Mouse (Mus musculus) hindbrain, embryonic 14.5 days (tissue): Measurements from ENCODE around the gene Tnik. TPM values are rescaled to one million over a fixed set of nuclear protein-coding genes. Genes with fewer than 3 reads are reported as not detected.
A peak's percentile ranks its signal among the peaks of the same experiment; 100 is the strongest.

Source experiments
- ATAC-seq: fragments of 200-750 bp; cut with Nextera tagmentation; 2 replicates; pipeline ENCODE4 v1.8.0; 2017; ENCODE audit warnings: moderate number of reproducible peaks, mild to moderate bottlenecking, moderate TSS enrichment, moderate library complexity; ENCODE audit not compliant: low FRiP score
- DNase-seq: peaks from one replicate; pipeline ENCODE4 v3.0.0-alpha.2; 2015; ENCODE audit warnings: low spot score
- H3K27ac ChIP-seq: fragments of 300-500 bp; sonication (generic); 2 replicates; pipeline ENCODE4 v1.5.1; 2014; ENCODE audit warnings: mild to moderate bottlenecking, moderate library complexity
- H3K27me3 ChIP-seq: fragments of 300-500 bp; sonication (generic); 2 replicates; pipeline ENCODE4 v1.6.1; 2014; ENCODE audit warnings: mild to moderate bottlenecking, low read length, mixed read lengths; ENCODE audit not compliant: control insufficient read depth, insufficient read depth
- H3K36me3 ChIP-seq: fragments of 300-500 bp; sonication (generic); replicated peaks from 2 replicates; pipeline ENCODE4 v1.6.1; 2014; ENCODE audit not compliant: control insufficient read depth, insufficient read depth
- H3K4me1 ChIP-seq: fragments of 300-500 bp; sonication (generic); replicated peaks from 2 replicates; pipeline ENCODE4 v1.6.1; 2014; ENCODE audit warnings: antibody characterized with exemption, low read length, mixed read lengths; ENCODE audit not compliant: control insufficient read depth, insufficient read depth
- H3K4me2 ChIP-seq: fragments of 300-500 bp; sonication (generic); replicated peaks from 2 replicates; pipeline ENCODE4 v1.6.1; 2014; ENCODE audit warnings: mild to moderate bottlenecking, moderate library complexity
- H3K4me3 ChIP-seq: fragments of 300-500 bp; sonication (generic); replicated peaks from 2 replicates; pipeline ENCODE4 v1.5.1; 2014; ENCODE audit warnings: mild to moderate bottlenecking, low read length
- H3K9ac ChIP-seq: fragments of 300-500 bp; sonication (generic); 2 replicates; pipeline ENCODE4 v1.6.1; 2014
- H3K9me3 ChIP-seq: fragments of 300-500 bp; sonication (generic); 2 replicates; pipeline ENCODE4 v1.6.1; 2016; ENCODE audit warnings: low read length; ENCODE audit not compliant: control insufficient read depth
- WGBS: fragments of 180-500 bp; shearing (Covaris S2); extraction: QIAGEN DNeasy Blood & Tissue Kit; methylation state at CpG from one replicate; pipeline ENCODE4 v1.1.7; 2014; 5-methylcytosine and 5-hydroxymethylcytosine counted together
- polyA plus RNA-seq: library from polyadenylated mRNA; unstranded; fragments of >200 nt; fragmentation: Nextera tagmentation; extraction: Ambion mirVana; gene quantifications from 2 replicates; pipeline ENCODE4 v1.2.1, GENCODE M21; 2014

Tnik gene
- polyA plus RNA-seq, 1 experiment from 2014 or later = 97.5 TPM

DNA sequence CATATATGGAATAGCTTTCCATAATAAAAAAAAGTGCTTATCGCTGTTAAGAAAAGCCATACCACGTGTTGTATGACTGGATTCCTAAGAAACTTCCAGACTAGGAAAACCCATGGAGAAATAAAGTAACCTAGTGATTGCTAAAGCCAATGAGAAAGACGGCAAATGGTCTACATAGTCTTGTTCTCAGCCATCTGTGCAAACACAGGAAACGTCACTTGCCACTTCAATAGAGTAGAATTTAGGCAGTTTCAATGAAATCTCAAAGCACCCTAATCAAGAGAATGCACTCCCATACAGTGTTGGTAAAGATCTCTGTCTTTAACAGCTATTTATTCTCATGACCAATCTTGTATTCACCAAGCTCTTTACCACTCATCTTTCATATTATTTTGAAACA is 11.7 kb downstream of the Tnik start:
- no peak for ATAC-seq
- 87% methylated on average over 4 of the region's 4 CpGs for WGBS
- no peaks in the 10 kb centered on the region for H3K9me3 ChIP-seq
- H3K36me3 ChIP-seq = no peaks in the 10 kb centered on the region
- no peak overlapping the region for H3K9ac ChIP-seq
- DNase-seq = no peak
- peaks cover 19% of the 10 kb centered on the region for H3K4me1 ChIP-seq
- H3K4me3 ChIP-seq = no peak overlapping the region
- H3K27ac ChIP-seq = no peak overlapping the region
- no peak overlapping the region for H3K4me2 ChIP-seq
- no peaks in the 10 kb centered on the region for H3K27me3 ChIP-seq

DNA sequence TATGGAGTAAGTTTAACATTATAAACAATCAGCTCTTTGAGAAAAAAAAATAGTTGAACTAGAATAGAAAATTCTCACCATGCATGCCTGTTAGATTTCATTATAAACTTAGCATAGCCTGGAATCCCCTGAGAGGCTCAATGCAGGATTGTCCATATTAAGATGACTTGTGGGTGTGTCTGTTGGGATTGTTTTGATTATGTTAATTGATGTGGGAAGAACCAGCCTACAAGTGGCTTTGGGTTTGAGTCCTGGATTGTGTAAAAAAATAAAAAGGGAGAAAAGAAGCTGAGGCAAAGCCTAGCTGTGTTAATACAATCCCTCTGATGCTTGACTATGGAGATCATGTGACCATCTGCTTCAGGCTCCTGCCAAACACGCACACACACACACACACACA is 26.7 kb downstream of the Tnik start:
- DNase-seq (no peak), ATAC-seq (no peak)
- Histone ChIP-seq H3K4me1 (no peaks in the 10 kb centered on the region), H3K27me3 (no peaks in the 10 kb centered on the region), H3K9ac (no peak overlapping the region), H3K9me3 (no peaks in the 10 kb centered on the region), H3K36me3 (no peaks in the 10 kb centered on the region), H3K27ac (no peak overlapping the region), H3K4me3 (no peak overlapping the region), H3K4me2 (no peak overlapping the region)
- WGBS = 79% methylated on average over 1 of the region's 1 CpGs

DNA sequence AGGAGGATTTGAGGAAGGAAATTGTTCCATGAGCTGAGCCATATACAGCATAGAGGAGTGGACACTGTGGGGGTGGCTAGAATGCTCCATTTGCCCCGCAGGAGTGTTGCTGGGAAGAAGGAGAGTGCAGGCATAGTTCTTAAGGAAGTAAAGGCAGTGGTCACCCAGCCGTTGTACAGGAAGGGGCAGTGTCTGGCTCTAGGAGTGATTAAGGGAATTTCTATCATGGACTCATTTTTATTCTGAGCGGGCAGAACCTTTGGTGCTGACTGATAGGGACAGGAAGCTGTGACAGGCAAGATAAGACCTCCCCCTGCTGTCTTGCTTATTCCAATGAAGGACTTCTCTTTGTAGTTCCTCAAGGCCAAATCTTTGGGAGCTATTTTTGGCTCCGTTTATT is 38.4 kb downstream of the Tnik start:
- Histone ChIP-seq H3K36me3 (no peaks in the 10 kb centered on the region), H3K27me3 (no peaks in the 10 kb centered on the region), H3K27ac (no peak overlapping the region), H3K4me2 (no peak overlapping the region), H3K9ac (no peak overlapping the region), H3K4me3 (no peak overlapping the region), H3K9me3 (no peaks in the 10 kb centered on the region), H3K4me1 (no peaks in the 10 kb centered on the region)
- no peak for ATAC-seq
- DNase-seq = no peak
- 77% methylated on average over 4 of the region's 4 CpGs for WGBS

DNA sequence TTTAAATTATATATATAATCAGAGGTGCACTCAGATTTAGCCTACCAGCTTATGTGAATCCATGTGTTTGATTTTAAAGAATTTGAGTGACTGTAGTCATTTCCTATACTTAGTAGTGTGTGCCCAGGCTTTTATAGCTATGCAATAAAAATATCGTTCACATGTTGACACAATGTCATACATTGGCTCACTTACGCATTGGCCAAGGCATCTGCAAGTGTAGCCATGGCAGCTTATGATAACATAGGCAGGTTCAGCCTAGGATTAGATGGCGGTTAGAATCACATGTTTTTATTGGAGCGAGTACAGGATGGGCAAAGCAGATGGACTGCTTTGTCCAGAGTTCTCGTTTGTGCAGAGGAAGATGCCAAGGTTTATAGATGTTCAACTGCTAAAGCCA is 40.9 kb downstream of the Tnik start:
- no peak overlapping the region for H3K4me3 ChIP-seq
- H3K4me1 ChIP-seq = no peaks in the 10 kb centered on the region
- ATAC-seq (no peak), DNase-seq (no peak)
- H3K27ac ChIP-seq = no peak overlapping the region
- H3K27me3 ChIP-seq = no peaks in the 10 kb centered on the region
- no peak overlapping the region for H3K4me2 ChIP-seq
- 92% methylated on average over 5 of the region's 5 CpGs for WGBS
- H3K9ac ChIP-seq = no peak overlapping the region
- no peaks in the 10 kb centered on the region for H3K9me3 ChIP-seq
- no peaks in the 10 kb centered on the region for H3K36me3 ChIP-seq

DNA sequence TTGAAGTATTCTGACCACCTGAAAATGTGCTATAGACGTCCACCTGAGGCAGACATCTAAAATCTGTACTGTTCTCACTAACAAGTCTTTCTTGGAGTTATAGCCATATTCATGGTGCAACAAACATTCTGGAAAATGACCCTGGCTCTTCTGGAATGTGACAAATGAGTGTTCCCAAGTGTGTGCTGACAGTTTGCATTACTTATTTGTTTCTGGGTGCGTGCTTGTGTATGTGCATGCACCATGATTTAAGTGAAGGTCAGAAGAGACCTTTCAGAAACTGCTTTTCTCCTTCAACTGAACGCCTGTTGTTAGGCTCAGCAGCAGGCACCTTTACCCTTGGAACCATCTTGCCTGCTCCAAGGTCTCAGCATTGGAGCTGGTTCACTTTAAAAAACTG is 43.8 kb downstream of the Tnik start:
- no peaks in the 10 kb centered on the region for H3K9me3 ChIP-seq
- no peak for DNase-seq
- no peak overlapping the region for H3K4me3 ChIP-seq
- no peak for ATAC-seq
- 87% methylated on average over 3 of the region's 3 CpGs for WGBS
- H3K4me1 ChIP-seq = peaks cover 5% of the 10 kb centered on the region; the same call in 1 of the 2 replicates
- no peaks in the 10 kb centered on the region for H3K27me3 ChIP-seq
- no peak overlapping the region for H3K4me2 ChIP-seq
- H3K36me3 ChIP-seq = no peaks in the 10 kb centered on the region
- H3K9ac ChIP-seq = no peak overlapping the region
- no peak overlapping the region for H3K27ac ChIP-seq

DNA sequence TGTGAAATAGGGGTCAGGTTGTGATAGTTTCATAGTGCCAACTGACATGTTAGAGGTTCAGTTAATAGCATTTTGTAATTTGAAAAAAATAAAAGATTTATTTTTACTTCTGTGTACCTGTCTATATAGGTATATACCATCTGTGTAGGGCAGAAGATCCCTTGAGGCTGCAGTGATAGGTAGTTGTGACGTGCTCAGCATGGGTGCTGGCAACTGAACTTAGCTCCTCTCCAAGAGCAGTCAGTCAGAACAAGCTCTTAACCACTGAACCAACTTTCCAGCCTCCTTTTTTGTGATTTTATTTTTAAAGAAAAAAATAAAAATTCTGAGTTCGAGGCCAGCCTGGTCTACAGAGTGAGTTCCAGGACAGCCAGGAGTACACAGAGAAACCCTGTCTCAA is 51.4 kb downstream of the Tnik start:
- no peak overlapping the region for H3K27ac ChIP-seq
- 86% methylated on average over 2 of the region's 2 CpGs for WGBS
- no peak overlapping the region for H3K4me2 ChIP-seq
- H3K4me3 ChIP-seq = no peak overlapping the region
- no peaks in the 10 kb centered on the region for H3K27me3 ChIP-seq
- peaks cover 5% of the 10 kb centered on the region; the same call in 1 of the 2 replicates for H3K4me1 ChIP-seq
- H3K9ac ChIP-seq = no peak overlapping the region
- ATAC-seq (no peak), DNase-seq (no peak)
- H3K9me3 ChIP-seq = no peaks in the 10 kb centered on the region
- no peaks in the 10 kb centered on the region for H3K36me3 ChIP-seq

DNA sequence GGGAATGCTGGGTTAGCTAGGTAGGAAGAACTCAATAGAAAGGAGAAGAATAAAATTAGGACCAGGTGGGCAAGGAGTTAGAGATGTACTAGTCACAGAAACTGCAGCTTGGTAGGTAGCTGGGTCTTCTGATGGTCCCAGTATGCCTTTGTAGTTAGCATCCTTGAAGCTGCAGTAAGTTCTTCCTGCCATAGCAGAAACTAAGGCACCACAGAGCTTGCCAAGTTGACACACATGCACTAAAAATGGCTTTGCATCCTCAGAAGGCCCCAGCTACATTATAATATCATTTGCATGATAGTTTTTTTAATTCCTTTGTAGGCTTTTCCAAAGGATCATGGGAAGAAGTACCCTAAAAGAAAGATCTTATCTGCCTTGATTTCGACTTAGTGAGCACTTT is 54.3 kb downstream of the Tnik start:
- H3K9ac ChIP-seq = no peak overlapping the region
- H3K36me3 ChIP-seq = no peaks in the 10 kb centered on the region
- H3K4me3 ChIP-seq = no peak overlapping the region
- no peak overlapping the region for H3K27ac ChIP-seq
- H3K9me3 ChIP-seq = no peaks in the 10 kb centered on the region
- ATAC-seq = no peak
- 0 out of 2 replicates have a peak, but pooled peaks cover 2% of the 10 kb centered on the region for H3K4me1 ChIP-seq
- no peaks in the 10 kb centered on the region for H3K27me3 ChIP-seq
- no peak for DNase-seq
- H3K4me2 ChIP-seq = no peak overlapping the region
- 79% methylated on average over 1 of the region's 1 CpGs for WGBS

DNA sequence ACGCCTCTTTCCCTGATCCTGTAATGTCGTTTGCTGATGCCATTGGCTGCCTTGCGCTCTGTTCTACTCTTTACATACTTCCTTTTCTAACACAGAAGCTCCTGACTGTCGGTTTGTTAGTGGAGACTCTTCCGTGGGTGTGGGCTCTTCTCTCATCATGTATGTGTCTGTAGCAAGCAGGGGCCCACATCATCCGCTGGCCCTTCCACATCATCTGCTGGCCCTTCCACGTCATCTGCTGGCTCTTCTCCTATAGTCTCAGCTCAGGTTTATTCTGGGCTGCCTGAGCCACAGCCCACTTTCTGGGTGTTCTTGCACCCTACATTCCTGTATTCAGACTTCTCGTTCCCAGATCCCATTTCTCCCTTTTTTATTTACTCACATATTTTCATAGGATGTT is 58.6 kb downstream of the Tnik start:
- Histone ChIP-seq H3K4me1 (peaks cover 2% of the 10 kb centered on the region; the same call in 1 of the 2 replicates), H3K27ac (no peak overlapping the region), H3K27me3 (no peaks in the 10 kb centered on the region), H3K9me3 (no peaks in the 10 kb centered on the region), H3K36me3 (no peaks in the 10 kb centered on the region), H3K9ac (no peak overlapping the region), H3K4me2 (no peak overlapping the region), H3K4me3 (no peak overlapping the region)
- 89% methylated on average over 8 of the region's 8 CpGs for WGBS
- DNase-seq (no peak), ATAC-seq (no peak)

DNA sequence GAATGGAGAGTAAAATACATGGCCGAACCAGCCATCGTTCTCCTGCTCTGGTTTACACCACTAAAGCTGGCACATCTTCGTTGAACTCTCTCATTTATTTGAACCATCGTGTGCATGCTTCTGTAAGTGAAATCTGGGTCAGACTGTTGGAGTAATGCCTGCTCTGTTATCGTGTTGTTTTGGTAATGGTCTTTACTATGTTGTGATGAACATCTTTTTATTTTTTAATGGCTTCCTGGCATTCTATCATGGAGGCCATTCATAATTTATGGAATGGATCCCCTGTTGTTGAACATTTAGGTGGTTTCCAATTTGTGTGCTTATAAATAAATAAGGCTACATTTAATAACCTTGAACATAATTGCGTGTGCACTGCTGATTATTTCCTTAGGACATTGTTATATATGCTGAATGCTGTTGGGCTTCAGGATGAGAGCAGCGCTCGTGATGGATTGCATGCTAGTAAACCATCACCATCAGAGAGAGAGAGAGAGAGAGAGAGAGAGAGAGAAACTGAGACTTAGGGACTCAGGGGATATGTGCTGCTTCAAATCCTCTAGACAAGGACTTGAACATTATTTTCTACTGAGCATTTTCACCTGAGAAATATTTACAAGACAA is 62.7 kb downstream of the Tnik start:
- no peak for DNase-seq
- no peak overlapping the region for H3K9ac ChIP-seq
- H3K4me2 ChIP-seq = no peak overlapping the region
- no peaks in the 10 kb centered on the region for H3K27me3 ChIP-seq
- no peak overlapping the region for H3K4me3 ChIP-seq
- peak; percentile 37; the same call in 1 of the 2 replicates for ATAC-seq
- H3K36me3 ChIP-seq = no peaks in the 10 kb centered on the region
- 69% methylated on average over 8 of the region's 8 CpGs for WGBS
- peak overlapping the region; percentile 68 for H3K27ac ChIP-seq
- H3K9me3 ChIP-seq = no peaks in the 10 kb centered on the region
- no peaks in the 10 kb centered on the region; the same call in 1 of the 2 replicates for H3K4me1 ChIP-seq

DNA sequence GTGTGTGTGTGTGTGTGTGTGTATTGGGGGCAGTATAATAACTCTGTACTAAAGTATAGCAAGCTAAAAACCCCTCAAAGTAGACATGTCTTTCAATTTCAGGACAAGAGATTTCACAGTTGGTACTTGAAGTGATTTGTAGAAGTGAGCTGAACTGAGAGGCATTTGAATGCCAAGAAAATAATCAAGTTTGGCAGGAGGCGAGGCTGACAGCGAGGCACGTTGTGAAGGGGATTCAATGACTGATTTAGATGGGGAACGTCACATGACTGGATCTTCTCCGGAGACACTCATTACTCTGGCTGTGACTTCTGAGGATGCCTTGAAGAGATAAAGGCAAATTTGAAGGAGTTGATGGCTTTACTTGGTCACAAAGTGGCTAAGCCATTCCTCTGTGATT is 69.3 kb downstream of the Tnik start:
- ATAC-seq (no peak), DNase-seq (no peak)
- Histone ChIP-seq H3K9me3 (no peaks in the 10 kb centered on the region), H3K9ac (no peak overlapping the region), H3K27ac (no peak overlapping the region), H3K27me3 (no peaks in the 10 kb centered on the region), H3K4me2 (no peak overlapping the region), H3K36me3 (no peaks in the 10 kb centered on the region), H3K4me1 (peaks cover 9% of the 10 kb centered on the region), H3K4me3 (no peak overlapping the region)
- 50% methylated on average over 5 of the region's 5 CpGs for WGBS
